Mouse (Mus musculus): Measurements from ENCODE around the gene Evl. TPM values are rescaled to one million over a fixed set of nuclear protein-coding genes. Genes with fewer than 3 reads are reported as not detected.

Evl gene
- polyA plus RNA-seq, 1 experiment = 213 TPM

DNA sequence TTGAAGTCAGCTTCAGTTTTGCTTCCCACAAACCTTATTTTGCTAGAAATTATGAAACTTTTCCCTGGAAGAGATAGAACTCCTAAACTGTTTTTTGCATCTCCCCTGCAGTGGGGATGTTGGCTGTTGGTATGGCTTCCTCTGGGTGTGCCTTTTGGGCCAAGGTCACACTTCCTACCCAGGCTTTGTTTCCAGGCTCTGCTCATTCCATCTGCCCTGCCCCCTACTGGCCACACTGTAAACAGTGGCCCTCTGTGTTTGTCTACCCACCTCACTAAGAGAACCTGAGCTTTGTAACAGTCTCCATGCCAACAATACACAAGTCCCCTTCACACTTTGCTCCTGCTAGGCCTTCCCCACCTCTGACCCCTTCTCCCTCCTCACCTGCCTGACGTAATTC is 102.8 kb downstream of the Evl start:
- DNase-seq (ENCODE audit: low read depth in 1 of 2, low spot score in 2 of 2) = peak in 1 of 2 experiments; percentile 52
- no peak overlapping the region for H3K27ac ChIP-seq (ENCODE audit: insufficient read depth, low read length)
- 93% methylated on average over 1 of the region's 1 CpGs for WGBS
- H3K36me3 ChIP-seq (ENCODE audit: control insufficient read depth, insufficient read depth, low read length) = peaks cover 49% of the 10 kb centered on the region
- H3K4me3 ChIP-seq (ENCODE audit: extremely low read depth, insufficient read depth, insufficient read length) = no peak overlapping the region
- no peaks in the 10 kb centered on the region for H3K27me3 ChIP-seq (ENCODE audit: control insufficient read depth, insufficient read depth, low read length)
- peaks cover 14% of the 10 kb centered on the region; the same call in 1 of the 2 replicates for H3K4me1 ChIP-seq (ENCODE audit: control insufficient read depth, insufficient read depth, insufficient read length)
- peak; percentile 55; the same call in 1 of the 2 replicates for TF ChIP-seq CTCF (IDR thresholded peaks at IDR 0.05; ENCODE audit: extremely low read depth, insufficient read depth, insufficient read length, insufficient replicate concordance)
- TF ChIP-seq POLR2A (IDR thresholded peaks at IDR 0.05; ENCODE audit: low read depth, low read length) = no peak

DNA sequence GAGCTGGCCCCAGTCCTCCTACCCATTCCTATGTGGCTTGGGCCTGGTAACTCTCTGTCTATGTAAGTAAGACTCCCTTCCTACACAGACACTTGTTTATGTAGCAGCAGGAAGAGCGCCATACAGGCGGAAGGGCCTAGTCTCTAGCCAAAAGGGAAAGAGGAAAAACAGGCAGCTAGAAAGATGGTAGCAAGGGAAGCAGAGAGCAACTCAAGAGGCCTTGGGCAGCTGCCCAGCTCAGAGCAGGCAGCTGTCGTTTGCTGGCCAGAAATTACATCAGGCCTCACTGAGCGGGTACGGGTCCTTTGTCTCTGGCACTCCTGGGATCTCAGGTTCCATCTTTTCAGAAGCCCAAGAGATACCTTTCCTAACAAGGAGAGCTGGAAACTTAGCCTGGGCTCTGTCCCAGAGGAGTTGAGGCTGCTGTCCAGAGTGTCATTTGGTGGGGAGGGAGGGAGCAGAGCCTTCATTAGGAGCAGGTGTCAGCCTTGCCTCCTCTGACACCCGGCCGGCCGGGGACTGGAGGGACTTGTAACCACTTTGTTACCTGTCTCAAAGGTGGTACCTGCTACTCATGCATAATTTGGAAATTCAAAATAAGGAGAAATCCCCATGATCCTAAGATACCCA is 114.2 kb downstream of the Evl start:
- no peak for DNase-seq (ENCODE audit: low read depth in 1 of 2, low spot score in 2 of 2)
- H3K27me3 ChIP-seq (ENCODE audit: control insufficient read depth, insufficient read depth, low read length) = no peaks in the 10 kb centered on the region
- H3K27ac ChIP-seq (ENCODE audit: insufficient read depth, low read length) = no peak overlapping the region
- no peak overlapping the region for H3K4me3 ChIP-seq (ENCODE audit: extremely low read depth, insufficient read depth, insufficient read length)
- no peak for TF ChIP-seq CTCF (IDR thresholded peaks at IDR 0.05; ENCODE audit: extremely low read depth, insufficient read depth, insufficient read length, insufficient replicate concordance)
- no peak for TF ChIP-seq POLR2A (IDR thresholded peaks at IDR 0.05; ENCODE audit: low read depth, low read length)
- H3K36me3 ChIP-seq (ENCODE audit: control insufficient read depth, insufficient read depth, low read length) = peaks cover 56% of the 10 kb centered on the region
- no peaks in the 10 kb centered on the region for H3K4me1 ChIP-seq (ENCODE audit: control insufficient read depth, insufficient read depth, insufficient read length)
- 92% methylated on average over 8 of the region's 8 CpGs for WGBS

DNA sequence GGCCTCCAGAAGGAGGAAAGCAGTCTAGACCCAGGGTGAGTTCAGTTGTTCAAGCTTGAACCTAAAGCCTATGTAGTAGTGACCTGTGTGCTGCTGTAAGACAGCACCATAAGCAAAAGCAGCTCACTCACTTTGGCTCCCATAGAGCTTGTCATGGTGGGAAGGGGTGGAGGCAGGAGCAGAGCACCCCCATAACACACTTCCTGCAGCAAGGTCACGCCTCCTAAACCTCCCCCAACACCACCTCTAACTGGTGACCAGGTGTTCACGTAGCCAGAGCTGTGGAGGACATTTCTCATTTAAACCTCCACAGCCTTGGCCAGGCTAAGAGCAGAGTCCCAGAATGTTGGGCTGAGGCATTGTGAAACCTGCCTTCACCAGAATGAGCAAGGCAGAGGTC is 117.0 kb downstream of the Evl start:
- no peak overlapping the region for H3K4me3 ChIP-seq (ENCODE audit: extremely low read depth, insufficient read depth, insufficient read length)
- peaks cover 63% of the 10 kb centered on the region for H3K36me3 ChIP-seq (ENCODE audit: control insufficient read depth, insufficient read depth, low read length)
- TF ChIP-seq POLR2A (IDR thresholded peaks at IDR 0.05; ENCODE audit: low read depth, low read length) (no peak), CTCF (IDR thresholded peaks at IDR 0.05; ENCODE audit: extremely low read depth, insufficient read depth, insufficient read length, insufficient replicate concordance) (no peak)
- no peaks in the 10 kb centered on the region for H3K27me3 ChIP-seq (ENCODE audit: control insufficient read depth, insufficient read depth, low read length)
- WGBS = 68% methylated on average over 2 of the region's 2 CpGs
- H3K27ac ChIP-seq (ENCODE audit: insufficient read depth, low read length) = no peak overlapping the region
- no peaks in the 10 kb centered on the region for H3K4me1 ChIP-seq (ENCODE audit: control insufficient read depth, insufficient read depth, insufficient read length)
- no peak for DNase-seq (ENCODE audit: low read depth in 1 of 2, low spot score in 2 of 2)

DNA sequence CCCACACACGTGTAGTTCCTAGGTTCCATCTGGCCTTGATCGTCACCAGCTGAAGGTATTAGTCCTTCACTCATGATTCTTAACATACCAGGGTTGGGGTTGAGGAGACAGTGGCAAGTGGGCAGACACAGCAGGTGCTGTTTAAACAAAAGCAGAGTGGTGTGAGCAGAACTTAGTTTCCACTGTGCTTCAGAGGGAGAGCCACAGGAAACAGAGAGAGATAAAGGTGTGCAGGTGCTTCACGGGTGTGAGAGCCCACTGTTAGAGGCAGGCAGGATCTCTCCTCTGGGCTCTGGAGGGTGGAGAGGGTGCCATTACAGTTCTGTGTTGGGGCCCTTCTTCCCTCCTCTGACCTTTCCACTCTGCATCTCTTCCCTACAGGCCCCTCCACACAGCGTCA is 118.4 kb downstream of the Evl start:
- Histone ChIP-seq H3K36me3 (ENCODE audit: control insufficient read depth, insufficient read depth, low read length) (peaks cover 64% of the 10 kb centered on the region), H3K27ac (ENCODE audit: insufficient read depth, low read length) (no peak overlapping the region), H3K4me1 (ENCODE audit: control insufficient read depth, insufficient read depth, insufficient read length) (no peaks in the 10 kb centered on the region), H3K4me3 (ENCODE audit: extremely low read depth, insufficient read depth, insufficient read length) (no peak overlapping the region), H3K27me3 (ENCODE audit: control insufficient read depth, insufficient read depth, low read length) (no peaks in the 10 kb centered on the region)
- DNase-seq (ENCODE audit: low read depth in 1 of 2, low spot score in 2 of 2) = no peak
- WGBS = 81% methylated on average over 4 of the region's 4 CpGs
- TF ChIP-seq POLR2A (IDR thresholded peaks at IDR 0.05; ENCODE audit: low read depth, low read length) (no peak), CTCF (IDR thresholded peaks at IDR 0.05; ENCODE audit: extremely low read depth, insufficient read depth, insufficient read length, insufficient replicate concordance) (no peak)

DNA sequence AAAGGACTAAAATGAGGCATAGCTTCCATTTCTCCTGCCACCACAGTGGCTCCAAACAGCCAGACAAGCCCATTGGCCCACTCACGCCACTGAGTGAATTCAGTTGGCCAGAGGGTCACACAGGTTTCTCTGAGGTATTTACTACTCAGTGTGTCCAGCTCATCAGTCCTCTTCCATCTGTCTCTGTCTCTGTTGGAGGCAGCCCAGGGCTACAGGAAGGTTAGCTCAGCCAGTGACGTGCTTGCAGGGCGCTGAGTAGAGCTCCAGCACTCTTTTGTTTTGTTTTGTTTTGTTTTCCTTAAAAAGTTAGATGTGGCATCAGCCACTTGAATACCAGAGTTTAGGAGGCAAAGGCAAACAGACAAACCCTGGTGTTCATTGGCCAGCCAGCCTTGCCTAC is 119.0 kb downstream of the Evl start:
- WGBS = 92% methylated on average over 3 of the region's 3 CpGs
- Histone ChIP-seq H3K27ac (ENCODE audit: insufficient read depth, low read length) (no peak overlapping the region), H3K27me3 (ENCODE audit: control insufficient read depth, insufficient read depth, low read length) (no peaks in the 10 kb centered on the region), H3K4me1 (ENCODE audit: control insufficient read depth, insufficient read depth, insufficient read length) (no peaks in the 10 kb centered on the region), H3K4me3 (ENCODE audit: extremely low read depth, insufficient read depth, insufficient read length) (no peak overlapping the region), H3K36me3 (ENCODE audit: control insufficient read depth, insufficient read depth, low read length) (peaks cover 61% of the 10 kb centered on the region)
- no peak for TF ChIP-seq CTCF (IDR thresholded peaks at IDR 0.05; ENCODE audit: extremely low read depth, insufficient read depth, insufficient read length, insufficient replicate concordance)
- TF ChIP-seq POLR2A (IDR thresholded peaks at IDR 0.05; ENCODE audit: low read depth, low read length) = no peak
- no peak for DNase-seq (ENCODE audit: low read depth in 1 of 2, low spot score in 2 of 2)

DNA sequence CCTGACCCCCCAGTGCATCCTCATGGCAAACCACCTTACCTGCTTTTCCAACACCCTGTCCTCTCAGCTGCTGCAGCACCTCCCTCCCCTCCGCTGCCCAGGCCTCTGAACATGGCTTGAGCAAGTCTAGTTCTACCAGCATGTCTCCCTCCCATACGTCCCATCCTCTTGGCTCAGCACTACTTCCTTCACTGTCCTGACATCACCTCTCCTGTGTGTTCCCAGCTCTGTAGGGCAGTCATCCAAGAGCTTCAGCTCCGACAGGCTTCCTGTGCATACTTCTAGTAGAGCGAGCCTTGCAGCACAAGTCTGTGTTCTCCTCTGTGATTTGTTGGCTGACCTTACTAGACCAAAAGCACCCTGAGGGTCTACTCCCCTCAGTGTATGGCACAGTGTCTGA is 120.0 kb downstream of the Evl start:
- no peak for TF ChIP-seq POLR2A (IDR thresholded peaks at IDR 0.05; ENCODE audit: low read depth, low read length)
- TF ChIP-seq CTCF (IDR thresholded peaks at IDR 0.05; ENCODE audit: extremely low read depth, insufficient read depth, insufficient read length, insufficient replicate concordance) = no peak
- Histone ChIP-seq H3K4me3 (ENCODE audit: extremely low read depth, insufficient read depth, insufficient read length) (no peak overlapping the region), H3K4me1 (ENCODE audit: control insufficient read depth, insufficient read depth, insufficient read length) (no peaks in the 10 kb centered on the region), H3K36me3 (ENCODE audit: control insufficient read depth, insufficient read depth, low read length) (peaks cover 66% of the 10 kb centered on the region), H3K27me3 (ENCODE audit: control insufficient read depth, insufficient read depth, low read length) (no peaks in the 10 kb centered on the region), H3K27ac (ENCODE audit: insufficient read depth, low read length) (no peak overlapping the region)
- WGBS = 80% methylated on average over 4 of the region's 4 CpGs
- no peak for DNase-seq (ENCODE audit: low read depth in 1 of 2, low spot score in 2 of 2)

DNA sequence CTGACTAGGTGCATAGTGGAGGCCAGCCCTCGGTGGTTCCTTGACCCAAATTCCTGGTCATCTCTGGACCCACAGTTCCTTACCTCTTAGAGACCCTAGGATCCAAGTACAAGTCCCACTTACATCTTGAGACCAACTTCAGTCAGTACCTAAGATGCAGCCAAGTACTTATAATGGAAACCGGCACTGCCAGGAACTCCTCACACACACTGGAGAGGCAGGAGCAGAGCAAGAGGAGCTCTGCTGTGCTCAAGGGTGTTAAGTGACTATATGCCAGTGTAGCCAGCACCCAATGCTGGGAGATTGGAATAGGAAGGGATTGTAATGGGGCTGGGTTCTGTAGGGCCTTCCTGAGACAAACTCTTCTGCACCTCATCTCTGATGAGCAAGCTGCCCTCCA is 120.4 kb downstream of the Evl start:
- 90% methylated on average over 2 of the region's 2 CpGs for WGBS
- Histone ChIP-seq H3K4me1 (ENCODE audit: control insufficient read depth, insufficient read depth, insufficient read length) (no peaks in the 10 kb centered on the region), H3K27me3 (ENCODE audit: control insufficient read depth, insufficient read depth, low read length) (no peaks in the 10 kb centered on the region), H3K36me3 (ENCODE audit: control insufficient read depth, insufficient read depth, low read length) (peaks cover 68% of the 10 kb centered on the region), H3K4me3 (ENCODE audit: extremely low read depth, insufficient read depth, insufficient read length) (no peak overlapping the region), H3K27ac (ENCODE audit: insufficient read depth, low read length) (no peak overlapping the region)
- TF ChIP-seq CTCF (IDR thresholded peaks at IDR 0.05; ENCODE audit: extremely low read depth, insufficient read depth, insufficient read length, insufficient replicate concordance) (no peak), POLR2A (IDR thresholded peaks at IDR 0.05; ENCODE audit: low read depth, low read length) (no peak)
- no peak for DNase-seq (ENCODE audit: low read depth in 1 of 2, low spot score in 2 of 2)

Measured in spleen, adult 2 months (tissue).